Mouse (Mus musculus): Measurements from ENCODE around the gene Spsb1.

DNA sequence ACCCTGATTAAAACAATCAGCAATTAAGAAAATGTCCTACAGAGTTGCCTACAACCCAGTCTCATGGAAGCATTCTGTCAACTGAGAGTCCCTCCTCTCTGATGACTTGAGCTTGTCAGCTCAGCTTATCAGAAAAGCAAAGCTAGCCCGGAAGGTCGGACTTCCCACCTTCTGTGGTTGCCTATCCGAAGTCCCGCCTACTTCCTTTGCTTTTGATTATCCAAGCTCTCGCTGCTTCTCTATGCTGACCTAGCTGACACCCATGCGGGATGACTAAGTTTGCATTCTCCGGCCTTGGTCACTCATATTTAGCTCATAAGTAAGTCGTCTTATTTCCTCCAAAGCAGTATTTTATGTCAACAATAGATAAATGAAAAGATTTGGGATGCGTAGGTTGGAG, 91.3 kb downstream of the Spsb1 start:
- no peak for TF ChIP-seq POLR2A (IDR thresholded peaks at IDR 0.05; ENCODE audit: low read depth, low read length)
- no peak for TF ChIP-seq MAX (IDR thresholded peaks at IDR 0.05; ENCODE audit: low read length)
- no peak for TF ChIP-seq CTCF (conservative IDR thresholded peaks at IDR 0.05 in 1 of 2, IDR thresholded peaks at IDR 0.05 in 1 of 2; ENCODE audit: low read depth in 2 of 2, low read length in 2 of 2)
- TF ChIP-seq SMC3 (IDR thresholded peaks at IDR 0.05; ENCODE audit: low read depth, low read length): no peak
- no peak for TF ChIP-seq RCOR1 (conservative IDR thresholded peaks at IDR 0.05; ENCODE audit: low read depth, low read length)
